Mouse (Mus musculus): ENCODE results near the gene Dcdc2b.

- TF ChIP-seq CTCF (IDR thresholded peaks at IDR 0.05; ENCODE audit: extremely low read depth, insufficient read depth, low read length) = no peak
- TF ChIP-seq POLR2A (IDR thresholded peaks at IDR 0.05; ENCODE audit: extremely low read depth, insufficient read depth, low read length) = no peak
Observed at GRCm38 (mm10) chr4:129616631-129617030, 2.6 kb upstream of the Dcdc2b start.
